Mouse (Mus musculus): Measurements from ENCODE around the gene Rasl11a.

GRCm38 (mm10) chr5:146859246-146859645, 14.4 kb downstream of the Rasl11a start:
- TF ChIP-seq CTCF (IDR thresholded peaks at IDR 0.05; ENCODE audit: control insufficient read depth, insufficient read depth, insufficient read length): no peak
- TF ChIP-seq MAX (IDR thresholded peaks at IDR 0.05): no peak

Measured in C2C12 (cell line).